ENCODE assay signal across 9 mouse cellular contexts in genomic region chr5:150600554-150601440, GRCm38 (mm10). TPM values are rescaled to one million over a fixed set of nuclear protein-coding genes. Genes with fewer than 3 reads are reported as not detected.
A peak's percentile ranks its signal among the peaks of the same experiment; 100 is the strongest.
DNase-seq lines count a peak whose midpoint lies in the region; ATAC-seq lines count a peak whose summit lies in the region.
"Had no signal": no experiment of that assay in that cellular context is flagged by ENCODE, and none has a peak within 500 bp of the region (broad histone marks: within the 10 kb centered on the region; RNA-seq: fewer than 3 reads in every experiment).

No protein-coding gene starts in this region.

- peaks cover 10% of the 10 kb centered on the region for H3K4me1 ChIP-seq in forebrain, embryonic 16.5 days (replicated peaks; ENCODE audit: control insufficient read depth, insufficient read depth, low read length)

- no peaks in the 10 kb centered on the region for H3K9me3 ChIP-seq in forebrain, embryonic 16.5 days (ENCODE audit: control insufficient read depth, low read length)

- no peak overlapping the region for H3K4me3 ChIP-seq in forebrain, embryonic 16.5 days (replicated peaks; ENCODE audit: low read length)

- no peak overlapping the region for H3K9ac ChIP-seq in forebrain, embryonic 16.5 days (replicated peaks; ENCODE audit: low read depth, low read length)

- H3K4me2 ChIP-seq in forebrain, embryonic 16.5 days (ENCODE audit: low read length): no peak overlapping the region

- ATAC-seq in forebrain, embryonic 16.5 days: 0 out of 2 replicates have a peak, but pooled peaks have one; percentile 8
- peak; percentile 31 for ATAC-seq in megakaryocyte-erythroid progenitor cell, adult 5-6 weeks (replicated peaks; ENCODE audit: low FRiP score, low TSS enrichment, poor library complexity, severe bottlenecking)

- no peak overlapping the region for H3K27ac ChIP-seq in forebrain, embryonic 16.5 days (ENCODE audit: low read length)
- H3K27ac ChIP-seq: kidney, postnatal 0 days had no signal

- 82% methylated on average over 20 of the region's 20 CpGs for WGBS in forebrain, embryonic 16.5 days

- DNase-seq in spleen, adult 18-20 months: peak; percentile 28 to 59
- no peak for DNase-seq in spleen, postnatal 4 days (ENCODE audit: low spot score in 2 of 2)
- peak; percentile 55 to 62 for DNase-seq in thymus, postnatal 36 days
- no peak for DNase-seq in urinary bladder, adult 2 months (ENCODE audit: low spot score)
- no peak for DNase-seq in cerebellum, adult 18-20 months
- DNase-seq in layer of hippocampus, postnatal 25 days (ENCODE audit: extremely low spot score in 1 of 2, low spot score in 1 of 2): no peak

- no peaks in the 10 kb centered on the region for H3K27me3 ChIP-seq in forebrain, embryonic 16.5 days (replicated peaks; ENCODE audit: control insufficient read depth, insufficient read depth, low read length)

- 0 out of 2 replicates have a peak, but pooled peaks cover 3% of the 10 kb centered on the region for H3K36me3 ChIP-seq in forebrain, embryonic 16.5 days (ENCODE audit: control insufficient read depth, insufficient read depth)

RNA-seq across cellular contexts. Expression of gene N4bp2l1, which starts 3.8 kb away (rescaled TPM):
- 12.3 and 12.9 TPM in 2 replicates for polyA plus RNA-seq in forebrain, embryonic 16.5 days (2015; fragmentation: Nextera tagmentation; extraction: Ambion mirVana)
- total RNA-seq in megakaryocyte-erythroid progenitor cell, adult 5-6 weeks (2014; fragmentation: Nextera tagmentation): 24.2 and 28.8 TPM in 2 replicates
- 16.4 and 23.7 TPM in 2 replicates for total RNA-seq in megakaryocyte-erythroid progenitor cell, adult 5-6 weeks (2017)
- polyA plus RNA-seq in urinary bladder, adult 2 months (2012; rRNA removed): 20.4 and 23.6 TPM in 2 replicates
- 10 to 100 TPM; 47.3 to 57.2 TPM for total RNA-seq in layer of hippocampus, postnatal 25 days (2021)

Comparison
In these comparisons a context has a peak if more than half of its experiments do, and no peak if none do; other contexts are left out.
1. DNase-seq: peak in spleen, adult 18-20 months (2 of 2) and thymus, postnatal 36 days (2 of 2); none in spleen, postnatal 4 days (0 of 2), urinary bladder, adult 2 months (single experiment), cerebellum, adult 18-20 months (0 of 2) and layer of hippocampus, postnatal 25 days (0 of 2).